Mouse (Mus musculus) heart, adult 2 months (tissue): ENCODE data around the gene Tmsb15b2.

ENCODE experiments used
- CTCF ChIP-seq: fragments of 200-600 bp; IDR thresholded peaks from 2 replicates; pipeline ENCODE4 v1.8.1; 2022; ENCODE audit warnings: antibody characterized with exemption, mild to moderate bottlenecking, moderate library complexity
- POLR2A ChIP-seq: fragments of 200-500 bp; IDR thresholded peaks from 2 replicates; pipeline ENCODE4 v1.6.1; 2011; ENCODE audit warnings: mild to moderate bottlenecking, low read depth, low read length, control low read depth; ENCODE audit not compliant: insufficient read depth

GRCm38 (mm10) chrX:137017668-137018067 is 42.4 kb upstream of the Tmsb15b2 start:
- TF ChIP-seq CTCF (no peak), POLR2A (no peak)
